Mouse (Mus musculus): ENCODE measurements around the gene Cenpb. TPM values are rescaled to one million over a fixed set of nuclear protein-coding genes. Genes with fewer than 3 reads are reported as not detected.

Cenpb gene
- polyA plus RNA-seq, 3 experiments from 2014 or later, result 2.4 to 3.1 (median 2.7) TPM

- no peak for ATAC-seq
These were observed 16.9 kb upstream of the Cenpb start for GRCm38 (mm10) chr2:131196606-131197316.

- peak; percentile 43 for ATAC-seq
These were observed 11.1 kb upstream of the Cenpb start for GRCm38 (mm10) chr2:131191005-131191390.

- ATAC-seq, result no peak
These were observed 10.6 kb upstream of the Cenpb start for GRCm38 (mm10) chr2:131190344-131191004.

GRCm38 (mm10) chr2:131189521-131190309 lies 9.8 kb upstream of the Cenpb start:
- ATAC-seq, result peak; percentile 37

- ATAC-seq, result no peak
These were observed 8.4 kb upstream of the Cenpb start for GRCm38 (mm10) chr2:131188311-131188710.

GRCm38 (mm10) chr2:131187602-131187922 lies 7.7 kb upstream of the Cenpb start:
- ATAC-seq, result no peak

- peak; percentile 77 for ATAC-seq
These were observed 7.1 kb upstream of the Cenpb start, which contains the start of the genes Cdc25b and Spef1 for GRCm38 (mm10) chr2:131186771-131187601. Gene Cdc25b (plus strand): TSS chr2:131186949. Gene Spef1 (minus strand): TSS chr2:131187282.

GRCm38 (mm10) chr2:131186343-131186742 lies 6.5 kb upstream of the Cenpb start:
- no peak for ATAC-seq

GRCm38 (mm10) chr2:131179246-131179886 lies 501 bp downstream of the Cenpb start:
- peak; percentile 32 for ATAC-seq

GRCm38 (mm10) chr2:131178828-131179245 lies 1.0 kb downstream of the Cenpb start:
- no peak for ATAC-seq

- ATAC-seq, result no peak
These were observed 1.9 kb downstream of the Cenpb start for GRCm38 (mm10) chr2:131177932-131178331.

GRCm38 (mm10) chr2:131176491-131176890 lies 3.4 kb downstream of the Cenpb start:
- no peak for ATAC-seq

GRCm38 (mm10) chr2:131175945-131176309 lies 3.9 kb downstream of the Cenpb start:
- no peak for ATAC-seq

GRCm38 (mm10) chr2:131175286-131175944 lies 4.5 kb downstream of the Cenpb start:
- ATAC-seq, result no peak

GRCm38 (mm10) chr2:131174700-131175099 lies 5.2 kb downstream of the Cenpb start:
- ATAC-seq, result peak; percentile 91

GRCm38 (mm10) chr2:131172322-131172721 lies 7.5 kb downstream of the Cenpb start:
- no peak for ATAC-seq

- no peak for ATAC-seq
These were observed 8.3 kb downstream of the Cenpb start for GRCm38 (mm10) chr2:131171401-131172104.

GRCm38 (mm10) chr2:131170936-131171335 lies 8.9 kb downstream of the Cenpb start:
- ATAC-seq, result no peak

- no peak for ATAC-seq
These were observed 11.0 kb downstream of the Cenpb start for GRCm38 (mm10) chr2:131168914-131169313.

GRCm38 (mm10) chr2:131167984-131168383 lies 11.9 kb downstream of the Cenpb start:
- no peak for ATAC-seq

GRCm38 (mm10) chr2:131166172-131166571 lies 13.7 kb downstream of the Cenpb start:
- ATAC-seq, result no peak

Measured in inflammation-experienced regulatory T-cells, adult 6 months (primary cell).